Mouse (Mus musculus) stomach, postnatal 0 days (tissue): ENCODE results near the gene Ppp2r5e.
"Not testable (repeated sequence)": the region's sequence is repeated elsewhere in the genome, so short reads cannot be mapped to it uniquely, and the experiment has no call there.

Source experiments
- CTCF ChIP-seq: IDR thresholded peaks from 2 replicates; pipeline ENCODE4 v1.5.1; 2016; ENCODE audit warnings: antibody characterized with exemption, low read depth, mild to moderate bottlenecking, moderate library complexity
- EP300 ChIP-seq: optimal IDR thresholded peaks from 2 replicates; pipeline ENCODE3; 2016; ENCODE audit warnings: antibody characterized with exemption

DNA sequence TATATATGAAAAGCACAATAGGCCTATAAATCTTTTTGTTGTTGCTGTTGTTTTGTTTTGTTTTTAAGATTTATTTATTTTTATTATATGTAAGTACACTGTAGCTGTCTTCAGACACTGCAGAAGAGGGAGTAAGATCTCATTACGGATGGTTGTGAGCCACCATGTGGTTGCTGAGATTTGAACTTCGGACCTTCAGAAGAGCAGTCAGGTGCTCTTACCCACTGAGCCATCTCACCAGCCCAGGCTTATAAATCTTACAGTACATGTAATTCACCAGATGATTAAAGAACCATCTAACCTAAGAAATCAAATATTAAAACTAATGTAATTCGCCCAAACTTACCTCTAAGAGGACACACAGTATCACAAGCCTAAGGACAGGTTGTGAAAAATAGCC lies 103.9 kb downstream of the Ppp2r5e start:
- not testable (repeated sequence) for TF ChIP-seq CTCF, EP300
